Mouse (Mus musculus) ES-E14 (cell line): ENCODE results near the gene Micu2. TPM values are rescaled to one million over a fixed set of nuclear protein-coding genes. Genes with fewer than 3 reads are reported as not detected.

Source experiments
- DNase-seq: peaks from one replicate; pipeline ENCODE4 v3.0.0-alpha.2; 2013; ENCODE audit warnings: low read depth, low spot score
- H3K27ac ChIP-seq: 2 replicates; pipeline ENCODE4 v1.5.1; 2012; ENCODE audit warnings: low read depth, mild to moderate bottlenecking, low read length, moderate library complexity, mixed read lengths; ENCODE audit not compliant: poor library complexity, insufficient read depth, severe bottlenecking
- H3K36me3 ChIP-seq: 2 replicates; pipeline ENCODE4 v1.6.1; 2012; ENCODE audit warnings: mild to moderate bottlenecking, low read length, moderate library complexity, mixed read lengths; ENCODE audit not compliant: control insufficient read depth, poor library complexity, insufficient read depth, severe bottlenecking
- H3K4me1 ChIP-seq, 2 experiments: fragments of 150-350 bp in 1 of 2; sonication (generic) in 1 of 2; 2 replicates each; pipeline ENCODE4 v1.6.1; 2012; ENCODE audit warnings: low read length in 2 of 2, mild to moderate bottlenecking in 1 of 2, mixed read lengths in 1 of 2; ENCODE audit not compliant: control insufficient read depth in 2 of 2, insufficient read depth in 2 of 2, poor library complexity in 1 of 2
- H3K4me3 ChIP-seq, 2 experiments: fragments of 150-350 bp in 1 of 2; sonication (generic) in 1 of 2; 2 replicates each; pipeline ENCODE4 v1.5.1; 2012; ENCODE audit warnings: low read length in 2 of 2, low read depth in 1 of 2, mild to moderate bottlenecking in 1 of 2, mixed read lengths in 1 of 2; ENCODE audit not compliant: insufficient read depth in 1 of 2, poor library complexity in 1 of 2, severe bottlenecking in 1 of 2
- H3K9ac ChIP-seq: 2 replicates; pipeline ENCODE4 v1.6.1; 2012; ENCODE audit warnings: low read depth, mild to moderate bottlenecking, low read length, mixed read lengths; ENCODE audit not compliant: poor library complexity, insufficient read depth, severe bottlenecking
- H3K9me3 ChIP-seq: fragments of 150-350 bp; sonication (generic); 2 replicates; pipeline ENCODE4 v1.6.1; 2012; ENCODE audit warnings: low read depth, mild to moderate bottlenecking, low read length; ENCODE audit not compliant: control insufficient read depth, insufficient read depth
- CHD2 ChIP-seq: IDR thresholded peaks from 2 replicates; pipeline ENCODE4 v1.6.1; 2014; ENCODE audit warnings: mild to moderate bottlenecking, low read depth, low read length, inconsistent platforms
- HCFC1 ChIP-seq: IDR thresholded peaks from 2 replicates; pipeline ENCODE4 v1.6.1; 2012; ENCODE audit warnings: low read length, inconsistent platforms, borderline replicate concordance; ENCODE audit not compliant: insufficient read depth
- MAFK ChIP-seq: IDR thresholded peaks from 2 replicates; pipeline ENCODE4 v1.6.1; 2014; ENCODE audit warnings: mild to moderate bottlenecking, low read depth, low read length, inconsistent platforms; ENCODE audit not compliant: insufficient read depth
- ZC3H11A ChIP-seq: IDR thresholded peaks from 2 replicates; pipeline ENCODE4 v1.6.1; 2012; ENCODE audit warnings: low read depth, mild to moderate bottlenecking, inconsistent platforms, low read length, borderline replicate concordance
- ZNF384 ChIP-seq: IDR thresholded peaks from 2 replicates; pipeline ENCODE4 v1.6.1; 2012; ENCODE audit warnings: low read depth, low read length, inconsistent platforms
- in situ Hi-C, 2 experiments: fragments of 600-800 bp; cut with MboI; formaldehyde crosslinking; loops; one replicate each; pipeline ENCODE4 v1.15.1; 2025; ENCODE audit warnings: low sequenced_read_pairs in 2 of 2, inconsistent platforms in 1 of 2; ENCODE audit not compliant: unreplicated experiment in 2 of 2
- total RNA-seq: library from RNA; depleted of rRNA; stranded (reverse); fragments of 300-350 nt; gene quantifications from 2 replicates; pipeline ENCODE4 v1.2.3, GENCODE M21; 2012

Gene Micu2
- total RNA-seq, 1 experiment: 7.6 TPM

- Histone ChIP-seq H3K4me3 (no peak overlapping the region), H3K27ac (no peak overlapping the region), H3K9me3 (no peaks in the 10 kb centered on the region), H3K9ac (0 out of 2 replicates have a peak overlapping the region, but pooled peaks have one; percentile 48), H3K4me1 (peaks cover 0 to 4% of the 10 kb centered on the region in 2 experiments; a peak in 1 of 4 replicates), H3K36me3 (no peaks in the 10 kb centered on the region; the same call in 1 of the 2 replicates)
- no peak for TF ChIP-seq ZC3H11A
- no peak for TF ChIP-seq ZNF384
- no peak for TF ChIP-seq HCFC1
- no peak for TF ChIP-seq MAFK
- no peak for TF ChIP-seq CHD2
- in situ Hi-C loops: no loop called here
- DNase-seq: no peak
Measured at GRCm38 (mm10) chr14:57981720-57982418, 17.2 kb downstream of the Micu2 start.

- no peaks in the 10 kb centered on the region for H3K9me3 ChIP-seq
- H3K9ac ChIP-seq: no peak overlapping the region
- H3K36me3 ChIP-seq: no peaks in the 10 kb centered on the region; the same call in 1 of the 2 replicates
- no peak for TF ChIP-seq MAFK
- no peak for TF ChIP-seq ZNF384
- no peak for TF ChIP-seq ZC3H11A
- no peak for TF ChIP-seq CHD2
- TF ChIP-seq HCFC1: no peak
- no peak overlapping the region for H3K4me3 ChIP-seq
- H3K4me1 ChIP-seq: peaks cover 0 to 4% of the 10 kb centered on the region in 2 experiments; a peak in 1 of 4 replicates
- no peak overlapping the region for H3K27ac ChIP-seq
- DNase-seq: no peak
- in situ Hi-C loops: no loop called here
Measured at GRCm38 (mm10) chr14:57980776-57981175, 18.3 kb downstream of the Micu2 start.

- TF ChIP-seq CHD2 (no peak), ZC3H11A (no peak), HCFC1 (no peak)
- in situ Hi-C loops: no loop called here
- Histone ChIP-seq H3K36me3 (no peaks in the 10 kb centered on the region; the same call in 1 of the 2 replicates), H3K27ac (no peak overlapping the region), H3K9ac (no peak overlapping the region), H3K4me3 (no peak overlapping the region), H3K4me1 (peaks cover 0 to 4% of the 10 kb centered on the region in 2 experiments; a peak in 1 of 4 replicates), H3K9me3 (no peaks in the 10 kb centered on the region)
- DNase-seq: no peak
Measured at GRCm38 (mm10) chr14:57980179-57980578, 18.9 kb downstream of the Micu2 start.

GRCm38 (mm10) chr14:57978144-57978543 is 20.9 kb downstream of the Micu2 start:
- in situ Hi-C loops: no loop called here
- peaks cover 0 to 4% of the 10 kb centered on the region in 2 experiments; a peak in 1 of 4 replicates for H3K4me1 ChIP-seq
- H3K9ac ChIP-seq: no peak overlapping the region
- no peaks in the 10 kb centered on the region for H3K9me3 ChIP-seq
- no peak for DNase-seq
- no peak overlapping the region for H3K27ac ChIP-seq
- H3K36me3 ChIP-seq: no peaks in the 10 kb centered on the region; the same call in 1 of the 2 replicates
- no peak overlapping the region for H3K4me3 ChIP-seq
- TF ChIP-seq ZNF384 (no peak), CHD2 (no peak)
